Mouse (Mus musculus) cerebellum, adult 9-10 months (tissue): ENCODE data around the gene Cdk2.
"Not testable (repeated sequence)": the region's sequence is repeated elsewhere in the genome, so short reads cannot be mapped to it uniquely, and the experiment has no call there.

ENCODE experiments used
- DNase-seq: peaks from one replicate; pipeline ENCODE4 v3.0.0; 2022

The Cdk2 gene

GRCm38 (mm10) chr10:128704491-128705316 lies at the start of gene Cdk2:
Cdk2 (minus strand) TSS chr10:128705031.
- DNase-seq: peak; percentile 79

GRCm38 (mm10) chr10:128748252-128748864 lies 43.5 kb upstream of the Cdk2 start:
- peak; percentile 87 for DNase-seq

- peak; percentile 74 for DNase-seq
Observed at GRCm38 (mm10) chr10:128747646-128748251, 42.9 kb upstream of the Cdk2 start, which contains the start of gene Pym1. Pym1 (plus strand) TSS chr10:128747889.

GRCm38 (mm10) chr10:128746972-128747645 lies 42.3 kb upstream of the Cdk2 start:
- DNase-seq: no peak

- no peak for DNase-seq
Observed at GRCm38 (mm10) chr10:128745946-128746613, 41.2 kb upstream of the Cdk2 start.

- DNase-seq: no peak
Observed at GRCm38 (mm10) chr10:128744680-128745601, 40.1 kb upstream of the Cdk2 start, which contains the start of gene Dgka. Dgka (minus strand) TSS chr10:128744855.

- peak; percentile 26 for DNase-seq
Observed at GRCm38 (mm10) chr10:128744211-128744610, 39.4 kb upstream of the Cdk2 start.

- peak; percentile 48 for DNase-seq
Observed at GRCm38 (mm10) chr10:128743791-128744191, 39.0 kb upstream of the Cdk2 start.

- DNase-seq: no peak
Observed at GRCm38 (mm10) chr10:128743235-128743634, 38.4 kb upstream of the Cdk2 start.

GRCm38 (mm10) chr10:128742616-128743015 lies 37.8 kb upstream of the Cdk2 start:
- no peak for DNase-seq

GRCm38 (mm10) chr10:128740296-128740695 lies 35.5 kb upstream of the Cdk2 start:
- DNase-seq: no peak

GRCm38 (mm10) chr10:128737435-128737834 lies 32.6 kb upstream of the Cdk2 start:
- DNase-seq: no peak

GRCm38 (mm10) chr10:128731992-128732391 lies 27.2 kb upstream of the Cdk2 start:
- DNase-seq: no peak

GRCm38 (mm10) chr10:128731002-128731433 lies 26.2 kb upstream of the Cdk2 start:
- DNase-seq: peak; percentile 72

- no peak for DNase-seq
Observed at GRCm38 (mm10) chr10:128728059-128728458, 23.2 kb upstream of the Cdk2 start.

- DNase-seq: not testable (repeated sequence)
Observed at GRCm38 (mm10) chr10:128725466-128725865, 20.6 kb upstream of the Cdk2 start.

- DNase-seq: no peak
Observed at GRCm38 (mm10) chr10:128715559-128716537, 11.0 kb upstream of the Cdk2 start.

- DNase-seq: not testable (repeated sequence)
Observed at GRCm38 (mm10) chr10:128711318-128711717, 6.5 kb upstream of the Cdk2 start.

GRCm38 (mm10) chr10:128705317-128705693 lies 474 bp upstream of the Cdk2 start:
- DNase-seq: peak; percentile 48

- no peak for DNase-seq
Observed at GRCm38 (mm10) chr10:128703895-128704294, 936 bp downstream of the Cdk2 start, which contains the start of gene Pmel. Pmel (plus strand) TSS chr10:128704195.
